Mouse (Mus musculus) forebrain, embryonic 15.5 days (tissue): ENCODE measurements around the gene Fam162a. TPM values are rescaled to one million over a fixed set of nuclear protein-coding genes. Genes with fewer than 3 reads are reported as not detected.
"Not testable (repeated sequence)": the region's sequence is repeated elsewhere in the genome, so short reads cannot be mapped to it uniquely, and the experiment has no call there.

ENCODE experiments used
- ATAC-seq: fragments of 200-750 bp; cut with Nextera tagmentation; replicated peaks from 2 replicates; pipeline ENCODE4 v1.8.0; 2017; ENCODE audit warnings: mild to moderate bottlenecking, moderate TSS enrichment, moderate library complexity
- H3K27ac ChIP-seq: fragments of 300-500 bp; sonication (generic); replicated peaks from 2 replicates; pipeline ENCODE4 v1.5.1; 2015; ENCODE audit warnings: mild to moderate bottlenecking, inconsistent platforms
- H3K27me3 ChIP-seq: fragments of 300-500 bp; sonication (generic); 2 replicates; pipeline ENCODE4 v1.6.1; 2015; ENCODE audit warnings: inconsistent platforms
- H3K36me3 ChIP-seq: fragments of 300-500 bp; sonication (generic); 2 replicates; pipeline ENCODE4 v1.6.1; 2015; ENCODE audit warnings: mild to moderate bottlenecking, inconsistent platforms
- H3K4me1 ChIP-seq: fragments of 300-500 bp; sonication (generic); 2 replicates; pipeline ENCODE4 v1.6.1; 2015; ENCODE audit warnings: inconsistent platforms
- H3K4me2 ChIP-seq: fragments of 300-500 bp; sonication (generic); replicated peaks from 2 replicates; pipeline ENCODE4 v1.6.1; 2015; ENCODE audit warnings: mild to moderate bottlenecking, inconsistent platforms
- H3K4me3 ChIP-seq: fragments of 300-500 bp; sonication (generic); 2 replicates; pipeline ENCODE4 v1.5.1; 2015; ENCODE audit warnings: mild to moderate bottlenecking, inconsistent platforms
- H3K9ac ChIP-seq: fragments of 300-500 bp; sonication (generic); replicated peaks from 2 replicates; pipeline ENCODE4 v1.6.1; 2015; ENCODE audit warnings: mild to moderate bottlenecking, inconsistent platforms
- H3K9me3 ChIP-seq: fragments of 300-500 bp; sonication (generic); 2 replicates; pipeline ENCODE4 v1.6.1; 2016; ENCODE audit warnings: inconsistent platforms
- WGBS: fragments of 180-500 bp; shearing (Covaris S2); methylation state at CpG from one replicate; pipeline ENCODE4 v1.1.7; 2015; ENCODE audit warnings: mixed read lengths; 5-methylcytosine and 5-hydroxymethylcytosine counted together
- polyA plus RNA-seq: library from polyadenylated mRNA; unstranded; fragments of >200 nt; fragmentation: Nextera tagmentation; extraction: Ambion mirVana; gene quantifications from 2 replicates; pipeline ENCODE4 v1.2.1, GENCODE M21; 2015

Gene Fam162a
- polyA plus RNA-seq, 1 experiment from 2014 or later = 169 TPM

DNA sequence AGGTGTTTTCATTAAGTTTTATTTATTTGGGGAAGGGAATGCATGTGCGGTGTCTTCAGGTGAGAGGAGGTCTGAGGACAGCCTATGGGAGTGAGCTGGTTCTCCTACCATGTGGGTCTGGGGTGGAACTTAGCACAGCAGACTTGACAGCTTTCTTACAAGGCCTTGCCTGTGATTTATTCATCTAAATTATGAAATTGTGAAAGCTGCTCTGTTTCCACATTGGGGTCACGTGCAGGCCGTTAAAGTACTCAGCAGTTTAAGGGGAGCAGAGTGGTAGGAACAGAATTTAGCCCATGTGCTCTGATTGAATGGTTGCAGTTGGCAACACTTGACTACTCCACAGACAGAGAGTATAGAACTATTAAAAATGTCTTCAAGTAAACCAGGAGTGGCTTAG lies 8.5 kb upstream of the Fam162a start:
- no peak overlapping the region for H3K4me3 ChIP-seq
- no peak for ATAC-seq
- H3K9me3 ChIP-seq = no peaks in the 10 kb centered on the region
- no peak overlapping the region for H3K9ac ChIP-seq
- H3K27me3 ChIP-seq = no peaks in the 10 kb centered on the region
- H3K27ac ChIP-seq = no peak overlapping the region
- no peaks in the 10 kb centered on the region for H3K4me1 ChIP-seq
- H3K36me3 ChIP-seq = no peaks in the 10 kb centered on the region
- 97% methylated on average over 3 of the region's 3 CpGs for WGBS
- no peak overlapping the region for H3K4me2 ChIP-seq

- H3K4me1 ChIP-seq = peaks cover 14% of the 10 kb centered on the region
- no peaks in the 10 kb centered on the region for H3K9me3 ChIP-seq
- no peak overlapping the region for H3K9ac ChIP-seq
- ATAC-seq = no peak
- no peaks in the 10 kb centered on the region for H3K27me3 ChIP-seq
- H3K4me2 ChIP-seq = no peak overlapping the region
- H3K4me3 ChIP-seq = no peak overlapping the region
- WGBS = 90% methylated on average over 3 of the region's 3 CpGs
- H3K27ac ChIP-seq = no peak overlapping the region
- H3K36me3 ChIP-seq = no peaks in the 10 kb centered on the region
Observed at GRCm38 (mm10) chr16:36074772-36075171, 3.4 kb upstream of the Fam162a start.

- Histone ChIP-seq H3K9ac (peak overlapping the region; percentile 84), H3K4me1 (peaks cover 32% of the 10 kb centered on the region), H3K36me3 (no peaks in the 10 kb centered on the region), H3K9me3 (no peaks in the 10 kb centered on the region), H3K27ac (peak overlapping the region; percentile 99), H3K4me3 (peak overlapping the region; percentile 63), H3K27me3 (no peaks in the 10 kb centered on the region), H3K4me2 (peak overlapping the region; percentile 80)
- 31% methylated on average over 8 of the region's 8 CpGs for WGBS
- no peak for ATAC-seq
Observed at GRCm38 (mm10) chr16:36072410-36073011, 1.1 kb upstream of the Fam162a start.

DNA sequence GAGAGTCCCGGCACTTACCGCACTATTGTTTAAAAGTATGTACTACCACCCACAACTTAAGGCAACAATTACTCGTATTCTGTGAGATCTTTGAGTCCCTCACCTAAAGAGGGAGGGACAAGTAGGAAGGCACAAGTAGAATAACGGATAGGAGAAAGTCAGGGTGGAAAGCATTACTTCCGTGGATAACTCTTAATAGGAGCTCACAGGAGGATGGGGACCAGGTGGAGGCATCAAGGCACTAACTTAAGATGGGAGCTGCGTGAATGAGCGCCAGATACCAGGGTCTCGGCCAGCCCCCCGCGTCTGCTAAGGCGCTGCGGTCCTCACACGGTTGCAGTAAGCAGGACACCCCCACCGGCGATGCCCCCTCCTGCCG lies 334 bp downstream of the Fam162a start:
- 0% methylated on average over 16 of the region's 16 CpGs for WGBS
- Histone ChIP-seq H3K36me3 (no peaks in the 10 kb centered on the region), H3K4me2 (peak overlapping the region; percentile 80), H3K9me3 (no peaks in the 10 kb centered on the region), H3K9ac (peak overlapping the region; percentile 84), H3K27me3 (no peaks in the 10 kb centered on the region), H3K27ac (peak overlapping the region; percentile 99), H3K4me3 (peak overlapping the region; percentile 63), H3K4me1 (peaks cover 32% of the 10 kb centered on the region)
- ATAC-seq = no peak

DNA sequence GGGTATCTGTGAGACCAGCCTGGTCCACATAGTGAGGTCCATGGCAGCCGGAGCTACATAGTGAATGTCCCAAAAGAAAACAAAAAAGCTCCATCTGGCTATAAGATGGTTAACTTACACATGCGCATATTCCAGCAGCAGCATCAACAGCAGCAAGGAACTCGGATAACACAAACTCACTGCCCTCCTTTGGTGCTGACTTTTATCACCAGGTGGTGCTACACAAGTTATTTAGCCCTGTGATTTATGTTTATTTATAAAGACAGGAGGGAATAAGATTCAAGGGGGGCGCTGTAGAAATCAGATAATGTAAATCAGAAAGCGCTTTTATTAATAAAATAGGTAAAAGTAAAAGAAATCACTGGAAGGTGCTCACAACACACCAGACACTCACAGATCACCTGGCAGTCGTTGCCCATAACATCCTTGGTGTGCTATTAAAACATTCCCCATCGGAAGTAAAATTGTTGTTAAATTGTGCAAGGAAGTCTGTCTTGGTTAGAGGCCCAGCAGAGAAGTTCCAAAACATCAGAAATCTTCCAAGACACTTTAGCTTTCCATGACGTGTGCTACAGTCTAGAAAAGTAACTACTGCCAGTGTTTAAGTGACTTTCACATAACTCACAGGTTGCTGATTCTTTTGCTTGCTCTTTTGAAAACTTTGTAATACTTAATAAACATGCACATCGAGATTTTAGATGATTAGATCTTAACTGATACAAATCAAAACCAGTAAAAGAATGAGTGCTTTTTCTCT lies 1.4 kb downstream of the Fam162a start:
- Histone ChIP-seq H3K4me3 (peak overlapping the region; percentile 63), H3K36me3 (no peaks in the 10 kb centered on the region), H3K4me1 (peaks cover 32% of the 10 kb centered on the region), H3K27me3 (no peaks in the 10 kb centered on the region), H3K27ac (no peak overlapping the region), H3K9ac (0 out of 2 replicates have a peak overlapping the region, but pooled peaks have one; percentile 84), H3K4me2 (peak overlapping the region; percentile 80), H3K9me3 (no peaks in the 10 kb centered on the region)
- ATAC-seq = no peak
- 34% methylated on average over 9 of the region's 9 CpGs for WGBS

- no peak overlapping the region for H3K4me3 ChIP-seq
- ATAC-seq = no peak
- 42% methylated on average over 3 of the region's 3 CpGs for WGBS
- H3K9ac ChIP-seq = no peak overlapping the region
- no peaks in the 10 kb centered on the region for H3K9me3 ChIP-seq
- H3K4me1 ChIP-seq = peaks cover 32% of the 10 kb centered on the region
- H3K27ac ChIP-seq = no peak overlapping the region
- H3K27me3 ChIP-seq = no peaks in the 10 kb centered on the region
- no peak overlapping the region for H3K4me2 ChIP-seq
- H3K36me3 ChIP-seq = no peaks in the 10 kb centered on the region
Observed at GRCm38 (mm10) chr16:36068356-36068755, 3.0 kb downstream of the Fam162a start.

- Histone ChIP-seq H3K4me3 (no peak overlapping the region), H3K36me3 (no peaks in the 10 kb centered on the region), H3K9me3 (no peaks in the 10 kb centered on the region), H3K4me2 (no peak overlapping the region), H3K4me1 (peaks cover 32% of the 10 kb centered on the region), H3K27me3 (no peaks in the 10 kb centered on the region), H3K27ac (no peak overlapping the region), H3K9ac (no peak overlapping the region)
- WGBS = 68% methylated on average over 2 of the region's 2 CpGs
- ATAC-seq = no peak
Observed at GRCm38 (mm10) chr16:36067694-36068093, 3.7 kb downstream of the Fam162a start.

DNA sequence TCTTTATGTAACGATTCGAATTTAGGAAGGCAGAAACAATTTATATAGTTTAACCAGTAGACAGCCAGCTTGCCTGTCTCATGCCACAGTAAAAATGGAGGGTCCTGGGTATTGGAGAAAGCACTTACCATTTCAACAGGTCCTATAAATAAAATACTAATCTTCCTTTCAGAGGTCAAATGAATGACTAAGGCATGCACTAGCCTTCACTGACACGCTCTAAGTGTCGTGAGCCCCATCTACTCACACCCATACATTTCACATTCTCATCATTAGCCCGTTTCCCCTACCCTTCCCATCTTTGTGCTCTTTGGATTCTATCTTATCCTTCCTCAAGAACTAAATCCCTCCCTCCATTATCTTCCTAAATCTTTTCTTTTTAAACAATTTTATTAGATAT lies 6.5 kb downstream of the Fam162a start:
- Histone ChIP-seq H3K27me3 (no peaks in the 10 kb centered on the region), H3K27ac (no peak overlapping the region), H3K9me3 (no peaks in the 10 kb centered on the region), H3K4me1 (peaks cover 19% of the 10 kb centered on the region), H3K36me3 (no peaks in the 10 kb centered on the region), H3K4me2 (no peak overlapping the region), H3K9ac (no peak overlapping the region), H3K4me3 (no peak overlapping the region)
- no peak for ATAC-seq
- WGBS = 86% methylated on average over 5 of the region's 5 CpGs

GRCm38 (mm10) chr16:36063315-36063714 lies 8.1 kb downstream of the Fam162a start:
- no peak overlapping the region for H3K9ac ChIP-seq
- H3K36me3 ChIP-seq = no peaks in the 10 kb centered on the region
- peaks cover 5% of the 10 kb centered on the region for H3K4me1 ChIP-seq
- no peak overlapping the region for H3K4me2 ChIP-seq
- WGBS = 77% methylated on average over 2 of the region's 2 CpGs
- no peak overlapping the region for H3K4me3 ChIP-seq
- H3K9me3 ChIP-seq = no peaks in the 10 kb centered on the region
- H3K27ac ChIP-seq = no peak overlapping the region
- no peaks in the 10 kb centered on the region for H3K27me3 ChIP-seq
- ATAC-seq = no peak

- H3K4me2 ChIP-seq, H3K4me1 ChIP-seq, H3K4me3 ChIP-seq, ATAC-seq, H3K9ac ChIP-seq, H3K27ac ChIP-seq, H3K9me3 ChIP-seq, H3K36me3 ChIP-seq, H3K27me3 ChIP-seq: not testable (repeated sequence)
- WGBS = 93% methylated on average over 1 of the region's 1 CpGs
Observed at GRCm38 (mm10) chr16:36062534-36062933, 8.9 kb downstream of the Fam162a start.

GRCm38 (mm10) chr16:36057933-36058475 lies 13.4 kb downstream of the Fam162a start:
- Histone ChIP-seq H3K27ac (no peak overlapping the region), H3K9ac (no peak overlapping the region), H3K4me2 (no peak overlapping the region), H3K4me1 (no peaks in the 10 kb centered on the region), H3K36me3 (no peaks in the 10 kb centered on the region), H3K27me3 (no peaks in the 10 kb centered on the region), H3K4me3 (no peak overlapping the region), H3K9me3 (no peaks in the 10 kb centered on the region)
- ATAC-seq = no peak
- WGBS = 91% methylated on average over 8 of the region's 8 CpGs

DNA sequence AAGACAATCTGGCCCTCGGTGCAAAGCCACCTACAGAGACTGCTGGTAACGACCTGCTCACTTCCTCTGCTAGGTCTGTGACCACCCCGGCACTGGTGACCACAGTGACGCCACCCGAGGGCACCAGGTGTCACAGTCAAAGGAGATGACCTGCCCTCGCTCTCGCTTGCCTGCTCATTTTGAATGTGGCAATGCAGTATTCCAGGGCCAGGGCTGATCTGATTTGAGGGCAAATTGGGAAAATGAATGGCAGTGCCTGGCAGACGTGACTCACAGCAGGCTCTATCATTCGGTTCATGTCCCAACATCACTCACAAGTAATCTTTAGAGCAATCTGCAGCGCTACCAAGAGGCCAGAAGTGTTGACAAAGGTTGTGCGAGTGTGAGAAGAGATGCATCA lies 15.0 kb downstream of the Fam162a start:
- H3K9ac ChIP-seq = no peak overlapping the region
- H3K4me3 ChIP-seq = no peak overlapping the region
- no peaks in the 10 kb centered on the region for H3K4me1 ChIP-seq

More for the DNA sequence above, 15.0 kb downstream of the Fam162a start:
- Histone ChIP-seq H3K27me3 (no peaks in the 10 kb centered on the region), H3K27ac (no peak overlapping the region), H3K9me3 (no peaks in the 10 kb centered on the region), H3K36me3 (no peaks in the 10 kb centered on the region), H3K4me2 (no peak overlapping the region)
- no peak for ATAC-seq
- WGBS = 85% methylated on average over 11 of the region's 11 CpGs
